Mouse (Mus musculus): ENCODE measurements around the gene Tns3.
A peak's percentile ranks its signal among the peaks of the same experiment; 100 is the strongest.

The Tns3 gene

GRCm38 (mm10) chr11:8513359-8514253 is 150.7 kb downstream of the Tns3 start:
- DNase-seq = peak; percentile 62 to 71

GRCm38 (mm10) chr11:8510294-8510693 is 154.0 kb downstream of the Tns3 start:
- no peak for DNase-seq

- DNase-seq = no peak
Measured at GRCm38 (mm10) chr11:8509614-8510013, 154.7 kb downstream of the Tns3 start.

GRCm38 (mm10) chr11:8503735-8504134 is 160.6 kb downstream of the Tns3 start:
- DNase-seq = peak; percentile 31 to 33

- no peak for DNase-seq
Measured at GRCm38 (mm10) chr11:8500855-8501254, 163.5 kb downstream of the Tns3 start.

GRCm38 (mm10) chr11:8497136-8497535 is 167.2 kb downstream of the Tns3 start:
- DNase-seq = peak in 1 of 2 experiments; percentile 43

- peak; percentile 58 to 65 for DNase-seq
Measured at GRCm38 (mm10) chr11:8496686-8497085, 167.6 kb downstream of the Tns3 start.

- no peak for DNase-seq
Measured at GRCm38 (mm10) chr11:8495801-8496200, 168.5 kb downstream of the Tns3 start.

GRCm38 (mm10) chr11:8495036-8495435 is 169.3 kb downstream of the Tns3 start:
- DNase-seq = no peak

- DNase-seq = no peak
Measured at GRCm38 (mm10) chr11:8493931-8494490, 170.3 kb downstream of the Tns3 start.

GRCm38 (mm10) chr11:8492332-8492731 is 172.0 kb downstream of the Tns3 start:
- DNase-seq = no peak

GRCm38 (mm10) chr11:8488248-8488647 is 176.1 kb downstream of the Tns3 start:
- no peak for DNase-seq

- no peak for DNase-seq
Measured at GRCm38 (mm10) chr11:8486552-8486951, 177.8 kb downstream of the Tns3 start.

- no peak for DNase-seq
Measured at GRCm38 (mm10) chr11:8484538-8484937, 179.8 kb downstream of the Tns3 start.

GRCm38 (mm10) chr11:8482721-8483120 is 181.6 kb downstream of the Tns3 start:
- no peak for DNase-seq

- no peak for DNase-seq
Measured at GRCm38 (mm10) chr11:8481962-8482361, 182.4 kb downstream of the Tns3 start.

GRCm38 (mm10) chr11:8481529-8481928 is 182.8 kb downstream of the Tns3 start:
- DNase-seq = no peak

GRCm38 (mm10) chr11:8479858-8480257 is 184.5 kb downstream of the Tns3 start:
- DNase-seq = no peak

GRCm38 (mm10) chr11:8479313-8479712 is 185.0 kb downstream of the Tns3 start:
- DNase-seq = no peak

GRCm38 (mm10) chr11:8473616-8474015 is 190.7 kb downstream of the Tns3 start:
- DNase-seq = no peak

- DNase-seq = no peak
Measured at GRCm38 (mm10) chr11:8472439-8472838, 191.9 kb downstream of the Tns3 start.

- DNase-seq = no peak
Measured at GRCm38 (mm10) chr11:8471535-8471934, 192.8 kb downstream of the Tns3 start.

GRCm38 (mm10) chr11:8469537-8469936 is 194.8 kb downstream of the Tns3 start:
- peak; percentile 17 to 46 for DNase-seq

Measured in kidney, postnatal 36 days (tissue).